Mouse (Mus musculus) embryonic facial prominence, embryonic 15.5 days (tissue): Measurements from ENCODE around the gene Bcor. TPM values are rescaled to one million over a fixed set of nuclear protein-coding genes. Genes with fewer than 3 reads are reported as not detected.

Experiments
- ATAC-seq: fragments of 200-750 bp; cut with Nextera tagmentation; 2 replicates; pipeline ENCODE4 v1.8.0; 2017; ENCODE audit warnings: low read depth, moderate TSS enrichment; ENCODE audit not compliant: insufficient number of reproducible peaks, low FRiP score, low TSS enrichment
- H3K27ac ChIP-seq: fragments of 300-500 bp; sonication (generic); replicated peaks from 2 replicates; pipeline ENCODE4 v1.5.1; 2015; ENCODE audit warnings: mild to moderate bottlenecking, inconsistent platforms
- H3K27me3 ChIP-seq: fragments of 300-500 bp; sonication (generic); 2 replicates; pipeline ENCODE4 v1.6.1; 2015; ENCODE audit warnings: inconsistent platforms
- H3K36me3 ChIP-seq: fragments of 300-500 bp; sonication (generic); 2 replicates; pipeline ENCODE4 v1.6.1; 2015; ENCODE audit warnings: mild to moderate bottlenecking, inconsistent platforms
- H3K4me1 ChIP-seq: fragments of 300-500 bp; sonication (generic); 2 replicates; pipeline ENCODE4 v1.6.1; 2015; ENCODE audit warnings: inconsistent platforms
- H3K4me2 ChIP-seq: fragments of 300-500 bp; sonication (generic); replicated peaks from 2 replicates; pipeline ENCODE4 v1.6.1; 2015; ENCODE audit warnings: mild to moderate bottlenecking, inconsistent platforms
- H3K4me3 ChIP-seq: fragments of 300-500 bp; sonication (generic); replicated peaks from 2 replicates; pipeline ENCODE4 v1.5.1; 2015; ENCODE audit warnings: mild to moderate bottlenecking, inconsistent platforms
- H3K9ac ChIP-seq: fragments of 300-500 bp; sonication (generic); 2 replicates; pipeline ENCODE4 v1.6.1; 2015; ENCODE audit warnings: inconsistent platforms
- H3K9me3 ChIP-seq: fragments of 300-500 bp; sonication (generic); replicated peaks from 2 replicates; pipeline ENCODE4 v1.6.1; 2016; ENCODE audit warnings: inconsistent platforms
- WGBS: fragments of 180-500 bp; shearing (Covaris S2); methylation state at CpG from one replicate; pipeline ENCODE4 v1.1.7; 2015; 5-methylcytosine and 5-hydroxymethylcytosine counted together
- polyA plus RNA-seq: library from polyadenylated mRNA; unstranded; fragments of >200 nt; fragmentation: Nextera tagmentation; extraction: Ambion mirVana; gene quantifications from 2 replicates; pipeline ENCODE4 v1.2.1, GENCODE M21; 2015

Gene Bcor
- polyA plus RNA-seq, 1 experiment from 2014 or later = 13.9 TPM

DNA sequence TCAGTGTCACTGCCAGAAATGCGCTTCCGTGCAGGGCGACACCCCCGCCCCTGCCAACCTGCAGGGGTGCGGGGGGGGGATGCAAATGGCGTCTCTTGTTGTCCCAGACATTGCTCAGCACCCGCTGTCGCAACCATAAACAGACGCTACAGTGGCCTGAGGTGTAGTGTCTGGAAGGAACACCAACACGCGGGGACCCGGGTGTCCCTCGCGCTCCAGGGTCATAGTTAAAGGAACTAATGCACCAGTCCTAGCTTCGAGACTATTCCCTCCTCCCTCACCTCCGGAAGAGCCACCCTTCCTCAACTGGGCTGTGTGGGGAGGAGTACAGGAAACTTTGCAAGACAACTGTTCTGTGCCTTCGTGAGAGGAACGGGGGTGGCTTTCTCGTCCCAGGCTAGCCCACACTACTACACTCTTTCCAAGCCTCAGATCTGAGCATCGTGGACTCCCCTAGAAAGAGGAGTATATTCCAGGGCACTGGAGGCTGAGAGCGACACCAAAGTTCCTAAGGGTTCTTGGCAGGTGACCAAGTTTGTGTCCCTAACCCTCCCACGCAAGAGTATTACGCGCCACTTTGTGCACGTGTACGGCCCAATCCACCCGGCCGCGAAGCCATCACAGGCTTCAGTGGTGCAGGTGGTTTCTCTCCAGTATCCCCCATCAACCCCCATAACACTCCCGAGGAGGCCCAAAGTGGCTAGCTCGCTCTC, 1.2 kb downstream of the Bcor start:
- no peak overlapping the region for H3K9ac ChIP-seq
- WGBS = 5% methylated on average over 30 of the region's 31 CpGs
- peak overlapping the region; percentile 63 for H3K4me2 ChIP-seq
- no peaks in the 10 kb centered on the region for H3K36me3 ChIP-seq
- H3K4me1 ChIP-seq = peaks cover 37% of the 10 kb centered on the region
- peak overlapping the region; percentile 49 for H3K4me3 ChIP-seq
- peaks cover 46% of the 10 kb centered on the region for H3K27me3 ChIP-seq
- peak overlapping the region; percentile 85 for H3K27ac ChIP-seq
- H3K9me3 ChIP-seq = no peaks in the 10 kb centered on the region
- no peak for ATAC-seq

DNA sequence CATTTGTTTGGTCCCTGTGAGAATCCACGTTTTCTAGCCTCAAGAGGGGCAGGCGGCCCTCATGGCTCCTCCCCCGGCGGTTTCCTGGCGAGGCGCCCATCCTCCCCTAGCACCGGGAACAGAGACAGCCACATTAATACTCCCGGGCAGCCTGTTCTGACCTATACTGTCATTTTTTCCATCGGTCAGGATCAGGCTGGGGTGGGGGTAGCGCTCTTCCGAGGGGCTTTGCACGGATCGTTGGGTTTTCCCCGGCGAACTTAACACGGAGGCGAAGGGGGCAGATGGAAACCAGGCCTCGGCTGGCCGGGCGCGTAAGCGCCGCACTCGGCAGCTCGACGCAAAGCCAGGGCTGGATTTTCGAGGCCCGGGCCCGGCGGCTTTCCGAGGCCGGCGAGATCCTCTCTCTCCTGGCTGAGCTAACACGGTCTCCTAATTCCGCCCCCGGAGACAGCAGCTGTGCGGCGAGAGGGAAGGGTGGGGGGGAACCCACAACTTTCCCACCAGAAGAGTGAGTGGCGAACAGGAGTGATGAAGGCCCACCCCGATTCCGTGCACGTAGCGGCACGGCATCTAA, 1.8 kb downstream of the Bcor start:
- H3K4me3 ChIP-seq = peak overlapping the region; percentile 49
- no peak overlapping the region for H3K9ac ChIP-seq
- peak overlapping the region; percentile 63 for H3K4me2 ChIP-seq
- peak; percentile 64 for ATAC-seq
- H3K9me3 ChIP-seq = no peaks in the 10 kb centered on the region
- 4% methylated on average over 42 of the region's 44 CpGs for WGBS
- peak overlapping the region; percentile 85 for H3K27ac ChIP-seq
- H3K4me1 ChIP-seq = peaks cover 37% of the 10 kb centered on the region
- H3K27me3 ChIP-seq = peaks cover 52% of the 10 kb centered on the region
- H3K36me3 ChIP-seq = no peaks in the 10 kb centered on the region

DNA sequence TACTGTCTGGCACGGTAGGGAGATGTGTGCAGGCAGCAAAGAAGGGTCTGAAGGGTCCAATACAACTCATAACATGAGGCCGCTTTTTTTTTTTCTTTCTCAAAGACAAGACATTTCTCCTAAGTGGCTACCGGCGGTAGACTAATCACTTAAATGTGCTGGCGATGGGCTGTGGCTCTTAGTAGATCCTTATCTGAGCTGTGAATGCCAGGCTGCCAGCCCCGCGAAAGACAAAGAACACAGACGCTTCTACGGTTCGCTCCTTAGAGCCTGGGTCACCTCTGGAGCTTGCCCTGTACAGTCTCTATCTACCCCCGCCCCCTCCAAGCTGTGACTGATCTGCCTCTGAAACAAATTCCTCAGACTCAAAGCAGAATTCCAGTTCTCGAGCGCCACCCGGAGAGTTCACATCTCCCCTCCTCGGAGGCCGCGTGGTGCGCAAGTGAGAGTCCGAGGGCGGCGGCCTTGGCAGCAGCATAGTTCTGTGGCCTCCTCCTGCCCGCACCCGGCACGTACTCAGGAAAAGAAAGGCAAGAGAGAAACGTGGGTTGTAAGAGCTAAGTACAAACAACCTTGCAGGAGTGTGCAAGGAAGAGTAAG, 2.7 kb downstream of the Bcor start:
- H3K27ac ChIP-seq = peak overlapping the region; percentile 85
- H3K27me3 ChIP-seq = peaks cover 59% of the 10 kb centered on the region
- WGBS = 3% methylated on average over 25 of the region's 25 CpGs
- H3K36me3 ChIP-seq = no peaks in the 10 kb centered on the region
- H3K9me3 ChIP-seq = no peaks in the 10 kb centered on the region
- H3K9ac ChIP-seq = no peak overlapping the region
- no peak for ATAC-seq
- peak overlapping the region; percentile 63 for H3K4me2 ChIP-seq
- peaks cover 42% of the 10 kb centered on the region for H3K4me1 ChIP-seq
- peak overlapping the region; percentile 49; the same call in 1 of the 2 replicates for H3K4me3 ChIP-seq

DNA sequence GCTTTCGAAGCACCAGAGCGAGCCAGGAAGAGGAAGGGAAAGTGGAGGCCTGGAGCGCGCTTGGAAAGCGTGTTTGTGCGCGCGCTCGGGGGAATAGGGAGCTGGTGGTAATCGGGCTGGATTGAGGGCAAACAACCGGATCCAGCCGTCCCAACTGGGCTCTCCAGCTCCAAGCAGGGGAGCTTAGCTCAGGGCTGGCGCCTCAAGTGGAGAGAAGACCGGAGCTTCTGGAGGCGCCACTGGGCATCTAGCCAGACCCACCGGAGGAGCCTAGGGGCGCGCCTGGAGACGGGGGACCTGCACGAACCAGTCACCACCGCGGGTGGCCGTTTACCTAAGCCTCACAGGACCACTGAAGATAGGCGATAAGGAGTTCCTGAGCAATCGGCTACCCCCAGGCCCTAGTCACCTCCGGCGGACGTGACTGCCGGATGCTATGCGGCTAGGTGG, 4.3 kb downstream of the Bcor start:
- Histone ChIP-seq H3K27me3 (peaks cover 67% of the 10 kb centered on the region), H3K36me3 (no peaks in the 10 kb centered on the region), H3K9ac (0 out of 2 replicates have a peak overlapping the region, but pooled peaks have one; percentile 9), H3K4me3 (peak overlapping the region; percentile 30), H3K4me2 (peak overlapping the region; percentile 51), H3K27ac (no peak overlapping the region), H3K9me3 (no peaks in the 10 kb centered on the region), H3K4me1 (peaks cover 57% of the 10 kb centered on the region)
- no peak for ATAC-seq
- 14% methylated on average over 30 of the region's 30 CpGs for WGBS

DNA sequence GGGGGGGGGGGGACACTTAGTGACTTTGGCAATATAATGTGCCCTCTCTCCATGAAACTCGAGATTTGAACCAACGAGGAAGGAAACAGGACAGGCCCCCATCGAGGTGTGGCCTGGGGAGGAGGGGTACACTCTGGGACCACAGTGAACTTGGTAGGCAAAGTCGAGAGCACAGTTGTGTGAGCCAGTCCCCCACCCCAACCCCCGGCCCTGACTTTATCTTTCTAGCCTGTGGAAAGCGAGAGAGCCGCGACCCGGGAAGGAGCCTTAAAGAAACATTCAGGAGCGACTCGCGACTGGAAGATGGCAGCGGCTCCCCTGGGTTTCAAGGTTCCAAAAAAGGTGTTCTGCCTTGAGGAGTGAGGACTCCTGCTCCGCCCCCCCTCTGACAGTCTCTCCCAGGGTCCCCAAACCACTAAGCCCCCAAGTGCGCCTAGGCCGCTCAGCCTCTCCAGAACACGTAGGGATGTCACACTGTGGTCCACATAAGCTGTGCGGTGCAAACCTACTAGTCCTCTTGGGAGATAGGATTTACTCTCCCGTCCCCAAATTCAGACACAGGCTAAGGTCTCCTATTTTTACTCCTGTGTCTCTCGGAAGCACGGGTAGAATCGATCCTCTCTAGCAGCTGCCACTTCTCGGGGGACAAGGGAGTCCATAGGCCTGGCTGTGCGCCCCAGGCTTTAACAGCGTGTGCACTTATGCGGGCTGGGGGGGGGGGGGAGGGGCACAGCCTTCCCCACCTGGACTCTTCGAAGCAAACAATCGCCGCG, 4.9 kb downstream of the Bcor start:
- no peak overlapping the region for H3K27ac ChIP-seq
- 0 out of 2 replicates have a peak overlapping the region, but pooled peaks have one; percentile 9 for H3K9ac ChIP-seq

DNA sequence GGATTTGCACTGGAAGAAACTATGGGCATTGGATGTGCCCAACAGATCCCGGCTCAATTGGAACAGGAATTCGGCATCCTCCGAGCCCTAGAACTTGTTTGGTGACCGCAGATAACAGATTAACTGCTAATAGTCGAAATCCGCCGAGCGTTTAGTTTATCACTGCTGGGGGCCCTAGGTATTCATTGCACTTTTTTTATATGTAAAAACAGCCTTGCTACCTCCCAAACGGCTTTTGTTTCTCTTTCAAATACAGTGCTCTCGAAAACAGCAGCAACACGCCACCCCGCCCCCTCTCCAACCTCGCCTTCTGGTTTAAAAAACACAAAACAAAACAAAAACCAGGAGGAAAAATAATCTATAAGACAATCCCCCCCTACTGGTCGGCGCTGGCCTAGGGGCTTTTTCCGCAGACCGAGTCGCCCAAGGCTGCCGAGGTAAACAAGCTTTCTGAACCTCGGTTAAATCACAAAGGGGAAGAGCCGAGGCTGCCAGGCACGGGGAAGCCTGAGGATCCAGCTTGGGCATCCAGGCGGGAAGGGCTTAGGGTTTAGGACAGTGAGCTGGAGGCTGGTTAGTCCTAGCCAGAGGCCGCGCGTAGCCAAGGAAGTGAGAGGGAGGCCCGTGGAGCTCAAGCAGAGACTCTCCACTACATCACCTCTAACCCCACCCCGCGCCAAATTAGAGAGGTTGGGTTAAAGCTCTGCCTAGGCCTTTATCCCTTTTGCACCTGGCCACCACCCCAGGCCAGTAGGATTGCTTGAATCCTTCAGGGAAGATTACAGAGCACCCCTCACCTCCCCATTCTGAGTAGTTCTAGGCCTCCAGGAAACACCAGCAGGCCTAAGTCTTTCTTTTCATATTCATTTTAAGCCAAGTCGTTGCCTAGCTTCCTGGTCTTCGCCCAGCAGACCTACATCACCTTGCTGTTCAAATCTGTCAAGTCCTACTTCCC, 6.7 kb downstream of the Bcor start:
- Histone ChIP-seq H3K4me1 (peaks cover 55% of the 10 kb centered on the region), H3K36me3 (no peaks in the 10 kb centered on the region), H3K4me3 (no peak overlapping the region), H3K9me3 (no peaks in the 10 kb centered on the region), H3K27ac (0 out of 2 replicates have a peak overlapping the region, but pooled peaks have one; percentile 17), H3K4me2 (no peak overlapping the region), H3K27me3 (peaks cover 59% of the 10 kb centered on the region), H3K9ac (no peak overlapping the region)
- 27% methylated on average over 31 of the region's 31 CpGs for WGBS
- ATAC-seq = no peak

More for the DNA sequence above, 4.9 kb downstream of the Bcor start:
- peak overlapping the region; percentile 51 for H3K4me2 ChIP-seq
- peaks cover 73% of the 10 kb centered on the region for H3K27me3 ChIP-seq
- 20% methylated on average over 30 of the region's 30 CpGs for WGBS
- peak overlapping the region; percentile 30 for H3K4me3 ChIP-seq
- H3K4me1 ChIP-seq = peaks cover 60% of the 10 kb centered on the region
- H3K36me3 ChIP-seq = no peaks in the 10 kb centered on the region
- ATAC-seq = no peak
- H3K9me3 ChIP-seq = no peaks in the 10 kb centered on the region

DNA sequence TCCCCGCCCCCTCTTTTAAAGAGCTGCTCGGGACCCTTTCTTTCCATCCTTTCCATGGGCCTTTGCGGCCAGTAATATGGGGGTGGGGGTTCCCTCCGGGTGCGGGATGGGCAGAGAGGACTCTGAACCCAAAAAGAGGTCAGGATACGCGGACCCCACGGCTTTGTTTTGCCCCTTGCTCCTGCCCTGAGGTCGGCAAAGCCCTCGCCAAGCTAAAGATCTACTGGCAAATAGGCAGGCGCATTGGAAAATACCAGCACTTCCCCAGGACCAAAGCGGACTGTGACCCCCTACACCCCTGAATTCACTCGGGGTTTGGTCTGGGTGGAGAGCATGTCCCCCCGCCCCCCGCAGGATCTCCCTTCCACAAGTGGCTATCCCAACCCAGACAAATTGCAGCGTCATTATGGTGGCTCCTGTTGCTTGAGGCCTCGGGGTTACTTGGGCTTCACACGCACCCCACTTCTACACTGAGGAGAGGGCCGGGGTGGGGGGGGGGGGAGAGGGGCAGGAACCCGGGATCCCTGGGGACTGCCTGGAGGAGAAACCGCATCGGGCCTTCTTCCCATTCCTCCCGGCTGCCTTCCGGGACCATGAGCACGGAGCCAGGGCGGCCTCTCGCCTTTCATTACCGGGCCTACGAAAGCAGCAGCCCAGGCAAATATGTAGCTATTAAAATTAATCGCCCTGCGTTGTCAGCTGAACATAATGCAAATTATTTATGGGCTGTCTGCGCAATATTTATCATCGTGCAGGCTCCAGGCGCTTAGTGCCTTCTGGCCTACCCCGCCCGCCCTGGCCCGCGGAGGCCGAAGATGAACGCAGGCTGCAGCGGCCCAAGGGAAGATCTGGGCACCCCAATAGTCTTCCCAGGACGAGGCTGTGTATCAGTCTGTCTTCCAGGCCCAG, 7.9 kb downstream of the Bcor start:
- H3K9me3 ChIP-seq = no peaks in the 10 kb centered on the region
- H3K27me3 ChIP-seq = peaks cover 47% of the 10 kb centered on the region
- peaks cover 48% of the 10 kb centered on the region for H3K4me1 ChIP-seq
- no peaks in the 10 kb centered on the region for H3K36me3 ChIP-seq
- WGBS = 30% methylated on average over 41 of the region's 42 CpGs
- no peak for ATAC-seq
- peak overlapping the region; percentile 49 for H3K4me2 ChIP-seq
- peak overlapping the region; percentile 23 for H3K4me3 ChIP-seq
- H3K9ac ChIP-seq = no peak overlapping the region
- H3K27ac ChIP-seq = no peak overlapping the region

DNA sequence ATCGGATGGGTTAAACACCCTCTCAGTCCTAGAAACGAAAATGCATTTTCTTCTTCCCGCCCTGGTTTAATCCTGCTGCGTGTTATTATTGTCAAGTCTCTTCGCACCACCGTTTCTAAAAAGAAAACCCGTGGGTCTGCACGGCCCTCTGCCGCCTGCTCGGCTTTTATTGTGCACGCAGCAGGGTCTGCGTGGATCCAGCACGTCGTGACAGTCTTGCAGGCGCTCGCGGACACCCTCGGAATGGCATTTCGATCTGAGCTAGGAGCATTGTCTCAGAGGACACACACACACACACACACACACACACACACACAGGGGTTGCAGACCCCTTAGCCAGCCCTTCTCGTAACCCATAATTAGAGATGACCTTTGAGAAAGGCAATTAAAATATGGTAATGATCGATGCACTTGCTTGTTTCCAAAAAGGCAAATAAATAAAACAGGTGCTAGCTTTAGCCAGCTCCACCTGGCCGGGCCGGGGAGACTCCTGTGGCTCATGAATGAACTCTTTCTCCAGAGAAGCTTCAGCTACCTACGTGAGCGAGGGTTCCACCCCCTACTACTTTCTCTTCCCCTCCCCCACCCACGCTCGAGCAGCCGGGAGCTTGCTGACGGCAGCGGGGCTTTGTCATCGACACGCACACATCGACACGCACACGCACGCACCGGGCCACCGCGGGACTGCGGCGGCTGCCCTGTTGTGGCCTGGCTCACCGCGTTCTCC, 8.7 kb downstream of the Bcor start:
- Histone ChIP-seq H3K36me3 (no peaks in the 10 kb centered on the region), H3K4me3 (peak overlapping the region; percentile 23), H3K4me1 (peaks cover 40% of the 10 kb centered on the region), H3K9me3 (no peaks in the 10 kb centered on the region), H3K9ac (no peak overlapping the region), H3K27me3 (peaks cover 46% of the 10 kb centered on the region), H3K27ac (no peak overlapping the region), H3K4me2 (peak overlapping the region; percentile 49)
- 8% methylated on average over 43 of the region's 43 CpGs for WGBS
- ATAC-seq = no peak

DNA sequence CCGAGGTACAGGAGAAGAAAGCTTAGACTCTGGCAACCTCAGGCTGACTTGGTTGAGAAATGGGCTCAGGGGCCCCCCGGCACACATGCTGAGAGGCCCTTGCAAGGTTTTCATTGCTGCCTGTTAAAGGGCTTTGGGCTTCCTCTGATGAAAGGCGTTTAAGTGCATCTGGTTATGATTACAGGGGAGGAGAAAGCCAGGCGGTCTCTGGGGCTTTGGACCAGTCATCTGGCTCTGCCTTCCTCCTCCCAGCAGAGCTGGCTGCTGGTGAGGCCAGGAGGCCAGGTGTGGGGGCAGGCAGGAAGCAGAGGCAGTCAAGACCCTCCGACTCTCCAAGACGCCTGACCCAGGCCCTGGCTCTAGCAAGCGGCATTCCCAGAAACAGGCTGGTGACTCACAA, 9.7 kb downstream of the Bcor start:
- Histone ChIP-seq H3K27me3 (peaks cover 37% of the 10 kb centered on the region), H3K4me2 (no peak overlapping the region), H3K27ac (no peak overlapping the region), H3K4me1 (peaks cover 32% of the 10 kb centered on the region), H3K9me3 (no peaks in the 10 kb centered on the region), H3K9ac (no peak overlapping the region), H3K36me3 (no peaks in the 10 kb centered on the region), H3K4me3 (no peak overlapping the region)
- peak; percentile 53 for ATAC-seq
- 12% methylated on average over 6 of the region's 7 CpGs for WGBS
